Mouse (Mus musculus) kidney, postnatal 36 days (tissue): ENCODE data around the gene Agbl4.
A peak's percentile ranks its signal among the peaks of the same experiment; 100 is the strongest.

Source experiments
- DNase-seq, 2 experiments: peaks; one replicate each; pipeline ENCODE4 v3.0.0; 2021 to 2022; ENCODE audit warnings: mixed read lengths in 2 of 2

Agbl4 gene

GRCm38 (mm10) chr4:111284625-111285024 lies 887.2 kb downstream of the Agbl4 start:
- DNase-seq: no peak

DNA sequence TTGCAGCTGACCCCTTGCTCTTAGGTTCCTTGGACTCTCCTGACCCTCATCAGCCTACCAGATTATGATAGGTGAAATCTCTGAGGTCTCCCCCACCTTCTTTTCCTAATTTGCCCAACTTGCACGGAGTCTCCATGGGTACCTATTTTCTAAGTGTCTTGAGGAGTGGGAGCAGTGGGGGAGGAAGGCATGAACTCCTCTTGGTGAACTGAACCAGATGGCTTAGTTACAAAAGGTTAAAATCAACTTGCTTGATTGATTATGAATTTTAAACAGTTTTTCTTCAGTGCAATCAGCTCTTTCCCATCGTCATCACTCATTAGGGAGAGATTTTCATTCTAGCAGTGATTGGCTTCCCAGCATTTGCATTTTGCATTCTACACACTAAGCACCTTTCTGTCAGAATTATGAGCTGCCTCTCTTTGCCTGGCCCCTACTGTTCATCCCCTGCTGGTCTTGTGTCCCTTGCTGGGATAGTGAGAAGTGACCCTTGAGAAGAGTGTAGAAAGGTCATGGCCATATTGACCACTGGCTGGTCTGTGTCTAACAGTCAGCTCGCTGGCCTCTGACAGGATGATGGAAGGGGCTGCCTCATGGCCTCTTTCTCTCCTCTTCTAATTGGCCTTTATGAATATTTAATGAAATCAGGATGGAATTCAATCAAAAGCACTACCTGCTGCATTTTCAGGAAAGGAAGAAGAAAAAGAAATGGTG lies 897.2 kb downstream of the Agbl4 start:
- no peak for DNase-seq

DNA sequence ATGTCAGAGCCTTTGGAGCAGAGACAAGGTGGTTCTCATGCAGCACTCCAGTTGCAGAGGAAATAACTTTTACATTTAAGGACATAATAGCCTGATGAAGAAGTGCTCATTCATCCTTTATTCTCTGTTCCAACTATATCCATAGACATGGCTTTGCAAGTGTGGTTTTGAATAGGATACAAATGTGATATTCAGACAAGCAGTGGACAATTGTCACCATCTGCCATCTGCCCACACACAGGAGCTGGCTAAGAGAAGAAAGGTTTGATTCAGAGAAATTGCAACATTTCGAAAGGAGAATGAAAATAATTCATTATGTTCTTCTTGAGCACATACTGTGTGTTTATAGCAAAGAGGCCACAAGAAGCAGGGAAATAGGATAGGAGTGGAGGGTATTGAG lies 909.1 kb downstream of the Agbl4 start:
- DNase-seq: no peak

GRCm38 (mm10) chr4:111307166-111307565 lies 909.7 kb downstream of the Agbl4 start:
- DNase-seq: no peak

DNA sequence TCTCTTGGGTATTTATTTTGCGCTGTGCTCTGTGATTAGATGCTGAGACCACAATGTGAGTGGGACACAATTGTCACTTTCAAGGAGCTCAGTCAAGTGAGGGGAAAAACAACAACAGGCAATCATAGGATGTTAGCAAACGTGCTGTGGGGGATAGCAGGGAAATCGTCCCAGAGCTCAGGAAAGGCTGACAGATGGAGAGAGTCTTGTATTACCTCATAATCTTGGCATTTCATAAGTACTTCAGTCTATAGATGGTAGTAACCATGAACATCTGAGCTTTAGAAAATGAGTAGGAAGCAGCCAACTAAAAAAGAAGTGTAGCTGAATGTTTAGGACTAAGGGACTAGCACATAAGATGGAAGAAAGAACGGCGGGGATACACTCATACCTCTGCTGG lies 910.2 kb downstream of the Agbl4 start:
- DNase-seq: no peak

DNA sequence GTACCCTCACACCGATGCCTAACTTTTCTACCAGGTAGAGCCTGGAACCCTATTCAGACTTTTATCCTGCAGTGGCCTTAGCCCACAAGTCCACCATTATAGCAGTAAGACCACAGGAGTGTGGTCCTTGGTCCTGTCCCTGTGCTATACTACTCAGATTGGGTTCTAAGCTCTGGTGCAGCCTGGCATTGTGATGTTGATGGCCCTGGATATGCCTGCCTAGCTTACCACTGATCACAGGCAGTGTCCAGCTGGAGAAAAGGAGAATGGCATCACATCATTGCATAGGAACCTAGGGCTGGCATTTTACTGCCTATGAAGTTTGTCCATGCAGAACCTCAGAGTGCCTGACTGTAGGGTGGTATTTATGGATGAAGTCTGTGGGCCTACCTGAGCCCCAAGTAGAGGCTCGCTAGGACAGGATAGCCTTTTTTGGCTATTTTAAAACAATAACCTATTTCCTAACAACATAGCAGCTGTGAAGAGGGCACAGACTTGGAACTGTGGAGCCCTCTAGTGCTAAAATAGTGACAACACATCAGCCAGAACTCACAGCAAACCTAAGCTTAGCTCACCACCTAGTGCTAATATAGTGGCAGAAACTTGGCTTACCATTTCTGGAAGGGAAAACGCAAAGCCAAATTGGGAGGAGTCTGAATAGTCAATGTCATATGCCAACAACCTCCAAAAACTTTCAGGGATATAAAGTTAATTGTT lies 911.3 kb downstream of the Agbl4 start:
- DNase-seq: peak in 1 of 2 experiments; percentile 2

- DNase-seq: no peak
Observed at GRCm38 (mm10) chr4:111327094-111327493, 929.6 kb downstream of the Agbl4 start.

DNA sequence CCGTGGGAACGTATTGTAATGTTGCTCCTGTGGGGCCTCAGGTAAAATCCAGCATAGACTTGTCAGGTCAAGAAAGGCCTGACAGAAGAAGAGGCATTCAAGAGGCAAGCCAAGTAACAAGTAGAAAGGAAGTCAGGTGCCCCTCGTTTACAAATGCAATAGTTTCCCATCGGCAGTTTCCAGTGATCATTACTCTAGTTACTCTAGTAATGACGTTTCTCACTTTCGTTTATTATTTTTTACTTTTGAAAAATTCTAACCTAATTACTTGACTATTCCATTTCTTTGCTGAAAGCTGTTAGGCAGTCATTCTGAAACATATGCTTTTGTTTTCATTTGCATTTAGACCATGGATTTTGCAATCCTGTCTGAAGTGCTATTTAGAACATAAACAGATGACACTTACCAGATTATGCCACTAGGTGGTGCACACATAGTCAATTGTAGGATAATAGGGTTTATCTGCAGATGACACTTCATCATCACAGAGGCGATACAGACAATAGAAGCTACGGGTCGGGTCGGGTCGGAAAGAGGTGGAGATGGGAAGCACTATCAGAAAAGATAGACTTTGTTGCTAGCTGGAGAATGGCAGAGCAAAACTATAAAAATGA lies 930.4 kb downstream of the Agbl4 start:
- DNase-seq: peak; percentile 54 to 56

- DNase-seq: no peak
Observed at GRCm38 (mm10) chr4:111329501-111329900, 932.0 kb downstream of the Agbl4 start.

- no peak for DNase-seq
Observed at GRCm38 (mm10) chr4:111332864-111333263, 935.4 kb downstream of the Agbl4 start.

DNA sequence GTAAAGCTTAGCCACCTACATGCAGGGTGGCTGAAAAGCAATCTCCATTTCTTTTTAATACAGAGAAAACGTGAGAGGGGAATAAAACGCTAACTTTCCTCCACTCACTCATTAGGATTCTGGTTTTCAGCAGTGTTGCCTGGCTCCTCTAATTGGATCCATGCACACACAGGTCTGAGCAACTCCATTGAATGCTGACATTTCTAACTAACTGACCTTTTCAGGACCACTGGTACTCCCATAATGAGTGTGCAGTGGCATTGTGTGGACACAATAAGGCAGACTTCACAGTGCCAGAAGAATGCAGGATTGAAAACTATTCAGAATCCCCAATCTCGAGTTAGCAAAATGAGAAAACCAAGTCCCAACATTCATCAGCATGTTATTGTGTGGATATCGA lies 952.5 kb downstream of the Agbl4 start:
- DNase-seq: no peak

- DNase-seq: no peak
Observed at GRCm38 (mm10) chr4:111350615-111351525, 953.4 kb downstream of the Agbl4 start.

DNA sequence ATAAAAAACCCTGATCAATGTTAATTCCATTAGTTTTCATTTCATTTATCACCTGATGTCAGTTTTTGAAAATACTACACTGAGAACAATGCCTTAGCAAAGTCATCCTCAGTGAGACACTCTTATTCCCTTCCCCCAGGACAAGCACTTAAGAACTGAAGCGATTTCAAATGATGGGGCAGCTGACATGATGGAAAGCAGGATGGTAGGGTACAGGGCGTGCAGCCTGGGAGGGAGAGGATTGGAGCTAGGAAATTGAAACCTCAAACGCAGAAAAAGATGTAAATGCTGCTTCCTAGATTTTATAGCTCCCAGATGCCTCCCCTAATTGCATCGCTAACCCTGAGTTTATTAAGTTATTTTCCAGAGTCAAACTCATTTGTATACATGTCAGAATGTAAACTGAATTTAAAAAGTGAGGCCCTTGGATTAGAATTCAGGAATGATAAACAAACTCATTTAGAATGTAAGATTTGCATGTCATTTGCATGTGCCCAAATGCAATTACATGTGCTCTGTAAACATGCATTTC lies 959.2 kb downstream of the Agbl4 start:
- no peak for DNase-seq

- no peak for DNase-seq
Observed at GRCm38 (mm10) chr4:111357176-111357575, 959.7 kb downstream of the Agbl4 start.

DNA sequence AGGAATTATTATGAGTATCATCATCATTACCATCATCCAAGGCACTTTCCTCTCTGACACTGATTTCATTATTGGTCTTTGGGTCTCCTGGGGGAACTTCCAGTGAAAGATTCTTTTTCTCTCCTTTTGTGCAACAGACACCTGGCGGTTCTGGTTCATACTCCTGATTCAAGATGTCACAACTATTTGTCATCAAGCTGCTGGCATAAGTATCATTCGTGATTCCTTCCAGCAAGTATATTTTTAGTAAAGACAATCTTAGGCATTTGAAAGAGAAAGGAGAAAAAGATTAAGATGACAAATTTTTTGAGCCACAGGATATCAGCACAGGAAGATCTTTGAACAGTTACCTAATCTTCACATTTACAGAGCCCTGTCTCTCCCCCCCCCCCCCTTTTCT lies 966.7 kb downstream of the Agbl4 start:
- DNase-seq: no peak

DNA sequence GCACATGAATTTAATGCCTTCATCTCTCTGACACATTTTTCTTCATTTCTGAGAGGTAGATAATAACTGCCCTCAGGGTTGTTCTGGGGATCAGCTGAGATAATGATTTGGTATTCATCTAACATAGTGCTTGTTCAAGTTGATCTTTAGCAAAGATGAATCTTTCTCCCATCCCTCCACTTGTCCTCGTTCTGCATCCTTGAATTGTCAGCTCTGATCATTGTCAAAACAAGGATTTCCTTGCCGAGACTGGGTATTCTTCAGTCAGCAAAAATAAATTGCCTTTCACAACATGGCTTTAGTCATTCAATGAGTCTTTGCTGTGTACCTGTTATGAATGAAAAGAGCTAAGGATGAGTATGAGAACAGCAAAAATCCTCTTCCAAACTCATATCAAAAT lies 970.3 kb downstream of the Agbl4 start:
- no peak for DNase-seq

DNA sequence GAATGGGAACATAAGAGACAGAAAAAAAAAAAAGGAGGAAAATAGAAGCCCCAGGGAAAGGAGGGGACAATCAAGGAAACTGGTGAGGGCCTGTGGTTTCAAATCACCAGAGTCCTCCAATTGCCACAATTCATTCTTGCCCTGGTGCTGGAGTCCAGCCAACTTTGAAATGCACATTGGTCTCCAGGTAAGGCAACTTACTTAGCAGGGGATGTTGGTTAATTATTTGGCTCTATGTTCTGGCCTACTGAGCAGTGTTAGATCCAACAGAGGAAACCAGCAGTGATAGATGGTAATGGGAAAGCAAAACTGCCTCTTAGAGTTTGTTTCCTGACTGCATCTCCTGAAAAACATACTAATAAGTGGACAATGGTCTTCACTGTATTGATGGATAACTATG lies 979.7 kb downstream of the Agbl4 start:
- DNase-seq: peak; percentile 79 to 80

- peak; percentile 23 to 49 for DNase-seq
Observed at GRCm38 (mm10) chr4:111378071-111378470, 980.6 kb downstream of the Agbl4 start.

GRCm38 (mm10) chr4:111383101-111383500 lies 985.6 kb downstream of the Agbl4 start:
- peak; percentile 64 to 80 for DNase-seq

DNA sequence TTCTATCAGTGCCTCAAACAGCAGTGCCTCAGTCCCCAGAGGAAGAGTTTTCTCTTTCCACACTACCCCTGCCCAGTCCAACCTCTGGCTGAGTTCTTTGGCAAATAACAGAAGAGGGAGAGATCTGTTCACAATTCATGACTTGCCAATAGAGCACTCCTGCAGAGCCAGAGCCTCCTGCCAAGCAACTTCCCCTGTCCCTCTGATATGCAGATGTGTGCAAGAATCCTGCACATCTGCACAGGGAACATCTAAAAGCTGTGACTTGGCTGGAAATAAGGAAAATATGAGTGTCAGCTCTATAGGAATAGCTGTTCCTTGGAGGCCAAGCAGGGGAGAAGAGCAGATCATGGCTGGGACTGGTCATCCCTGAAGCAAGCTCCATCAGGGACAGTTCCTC lies 993.3 kb downstream of the Agbl4 start:
- no peak for DNase-seq

DNA sequence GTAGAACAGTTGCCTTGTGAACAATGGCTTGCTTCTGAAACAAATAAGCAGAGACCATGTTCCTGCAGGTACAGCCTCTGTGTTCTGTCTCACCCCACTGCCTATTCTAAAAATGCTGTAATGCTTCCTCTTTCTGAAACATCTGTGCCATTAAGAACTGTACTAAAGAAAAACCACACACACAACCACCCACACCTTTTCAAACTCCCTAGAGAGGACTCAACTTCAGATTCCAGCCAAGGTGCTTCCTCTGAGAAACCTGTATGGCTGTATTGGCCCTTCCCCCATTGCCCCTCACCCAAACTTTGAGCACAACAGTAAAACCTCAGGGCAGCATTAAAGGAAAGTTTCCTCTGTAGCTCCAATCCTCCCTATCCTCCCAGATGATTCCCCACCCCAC lies 1002.3 kb downstream of the Agbl4 start:
- DNase-seq: no peak

GRCm38 (mm10) chr4:111400676-111401075 lies 1003.2 kb downstream of the Agbl4 start:
- DNase-seq: no peak

GRCm38 (mm10) chr4:111403243-111403642 lies 1005.8 kb downstream of the Agbl4 start:
- no peak for DNase-seq
